Mouse (Mus musculus) ES-Bruce4 (cell line): ENCODE measurements around the gene Ndufb10.

ENCODE experiments used
- CTCF ChIP-seq: IDR thresholded peaks from one replicate; pipeline ENCODE4 v1.8.1; 2011; ENCODE audit warnings: low read depth, low read length
- EP300 ChIP-seq: IDR thresholded peaks from 2 replicates; pipeline ENCODE4 v1.6.1; 2011; ENCODE audit warnings: low read depth, low read length; ENCODE audit not compliant: insufficient read depth

- TF ChIP-seq EP300 = no peak
- no peak for TF ChIP-seq CTCF
Observed at GRCm38 (mm10) chr17:24689251-24690081, 34.8 kb downstream of the Ndufb10 start, which contains the start of gene Syngr3.
